Mouse (Mus musculus) gonadal fat pad, adult 2 months (tissue): ENCODE data around the gene Carmil1. TPM values are rescaled to one million over a fixed set of nuclear protein-coding genes. Genes with fewer than 3 reads are reported as not detected.

ENCODE experiments used
- DNase-seq: peaks from one replicate; pipeline ENCODE4 v3.0.0-alpha.2; 2012; ENCODE audit warnings: low read depth
- polyA plus RNA-seq: library from polyadenylated mRNA; depleted of rRNA; stranded (reverse); fragments of >200 nt; gene quantifications from 2 replicates; pipeline ENCODE4 v1.2.3, GENCODE M21; 2012

Carmil1 gene
- polyA plus RNA-seq, 1 experiment, result 11.2 TPM

DNA sequence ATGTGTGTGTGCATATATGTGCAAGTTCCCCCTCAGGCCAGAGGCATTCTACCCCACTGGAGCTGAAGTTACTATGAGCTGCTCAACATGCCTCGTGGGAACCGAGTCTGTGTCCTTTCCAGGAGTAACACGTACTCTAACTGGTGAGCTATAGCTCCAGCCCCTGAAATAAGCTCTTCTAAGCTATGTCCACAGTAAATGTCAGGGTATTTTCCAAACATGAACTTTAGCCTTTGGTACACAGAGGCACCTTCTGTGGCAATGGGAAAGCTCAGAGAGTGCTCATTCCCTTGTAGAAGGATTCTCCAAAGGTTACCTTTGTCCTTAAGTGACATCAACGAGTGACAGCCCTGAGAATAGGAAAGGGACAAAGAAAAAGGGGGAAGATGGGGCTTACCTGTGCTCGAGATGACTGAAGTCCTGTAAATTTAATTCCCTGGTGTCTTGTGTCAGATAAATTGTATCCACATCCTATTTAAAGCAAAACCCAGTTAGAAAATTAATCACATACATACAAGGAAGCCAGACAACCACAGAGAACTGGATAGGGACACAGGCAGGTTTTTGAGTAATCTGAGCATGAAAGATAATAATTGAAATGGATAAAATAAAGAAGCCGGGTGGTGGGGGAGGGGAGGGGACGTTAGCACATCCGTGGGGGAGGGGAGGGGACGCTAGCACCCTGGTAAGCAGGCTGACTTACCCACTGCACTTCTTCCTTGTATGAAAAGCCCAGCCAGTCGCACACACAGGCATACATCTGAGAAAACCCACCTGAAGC, 126.1 kb downstream of the Carmil1 start:
- DNase-seq, result no peak

DNA sequence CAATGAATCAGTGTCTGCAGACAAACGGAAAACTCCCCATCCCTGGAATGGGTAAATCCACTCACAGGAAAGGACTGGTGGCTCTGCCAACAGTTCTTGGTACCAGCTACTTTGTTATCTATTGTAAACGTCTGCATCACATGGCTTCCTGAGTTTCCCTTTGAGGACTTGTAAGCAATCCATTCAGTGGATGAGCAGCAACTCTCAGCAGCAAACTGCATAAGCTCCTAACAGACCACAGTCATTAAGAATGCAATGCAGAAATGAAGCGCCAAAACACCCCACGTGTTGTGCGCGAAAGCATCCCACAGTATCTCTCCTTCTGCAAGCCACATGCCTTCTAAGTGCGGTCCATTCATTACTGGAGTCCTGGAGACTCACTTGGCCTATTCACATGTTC, 128.0 kb downstream of the Carmil1 start:
- DNase-seq, result no peak

DNA sequence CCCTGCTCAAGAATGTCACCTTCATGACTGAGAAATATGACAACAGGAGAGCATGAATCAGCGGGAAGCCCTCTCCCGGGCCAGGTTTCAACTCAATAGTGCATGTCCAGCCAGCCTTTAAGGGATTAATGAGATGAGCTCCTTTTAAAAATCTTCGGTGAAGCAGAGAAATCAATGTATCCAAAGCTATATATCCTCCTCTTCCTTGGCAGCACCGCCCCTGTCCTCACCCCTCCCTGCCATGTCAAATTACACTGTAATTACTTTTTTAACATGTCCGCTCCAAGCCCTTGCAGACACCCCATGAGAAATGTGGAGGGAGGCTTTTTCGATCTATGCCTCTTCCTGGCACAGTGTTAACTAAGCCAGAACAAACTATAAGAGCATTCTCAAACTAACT, 129.3 kb downstream of the Carmil1 start:
- no peak for DNase-seq

DNA sequence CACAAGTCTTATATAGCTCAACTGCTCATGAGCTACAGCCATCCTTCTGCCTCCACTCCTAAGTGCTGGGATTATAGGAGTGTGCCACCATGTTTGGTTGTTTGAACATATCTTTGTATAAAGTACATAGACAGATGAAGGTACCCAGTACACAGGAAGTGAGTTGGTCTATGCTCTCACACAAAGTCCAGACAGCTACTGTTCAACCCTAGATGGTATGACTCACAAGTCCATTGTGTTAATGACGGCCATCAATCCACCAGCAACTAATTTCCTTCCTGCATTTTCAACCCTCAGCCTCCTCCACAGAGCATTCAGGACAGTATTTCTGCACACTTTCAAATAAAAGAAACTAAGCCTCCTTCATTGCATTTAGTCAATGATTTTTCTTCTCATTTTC, 132.0 kb downstream of the Carmil1 start:
- DNase-seq, result no peak

DNA sequence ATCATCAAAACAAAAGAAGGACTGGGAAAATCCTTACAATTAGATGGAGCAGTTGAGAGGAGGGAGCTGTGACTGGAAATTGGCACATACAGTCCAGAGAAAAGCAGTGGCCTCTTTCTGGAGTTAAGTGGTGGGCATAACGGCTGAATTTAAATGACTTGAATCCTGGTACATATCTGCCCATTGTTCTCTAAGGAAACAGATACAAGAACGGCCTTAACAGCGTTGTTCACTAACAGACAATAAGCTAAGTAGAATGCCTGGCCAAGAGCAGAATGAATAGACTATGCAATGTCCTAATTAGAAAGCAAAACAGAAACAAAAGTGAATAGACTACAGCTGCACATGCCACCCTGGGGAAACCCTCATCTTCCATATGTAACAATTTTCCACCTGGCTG, 133.6 kb downstream of the Carmil1 start:
- DNase-seq, result no peak

DNA sequence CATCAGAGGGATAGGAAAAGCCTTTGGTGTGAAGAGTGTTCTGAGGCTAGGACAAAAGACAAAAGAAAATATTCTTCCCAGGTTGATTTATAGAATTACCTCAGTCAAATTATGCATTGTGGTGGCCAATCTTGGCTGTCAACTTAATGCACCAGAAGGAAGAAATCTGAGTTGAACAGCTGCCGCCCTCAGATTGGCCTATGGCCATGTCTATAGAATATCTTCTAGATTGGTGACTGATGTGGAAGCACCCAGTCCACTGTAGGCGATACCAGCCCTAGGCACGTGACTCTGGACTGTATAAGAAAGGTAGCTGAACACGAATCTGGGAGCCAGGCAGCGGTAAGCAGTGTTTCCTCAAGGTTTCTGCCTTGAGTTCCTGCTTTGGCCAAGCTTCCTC, 134.1 kb downstream of the Carmil1 start:
- no peak for DNase-seq

DNA sequence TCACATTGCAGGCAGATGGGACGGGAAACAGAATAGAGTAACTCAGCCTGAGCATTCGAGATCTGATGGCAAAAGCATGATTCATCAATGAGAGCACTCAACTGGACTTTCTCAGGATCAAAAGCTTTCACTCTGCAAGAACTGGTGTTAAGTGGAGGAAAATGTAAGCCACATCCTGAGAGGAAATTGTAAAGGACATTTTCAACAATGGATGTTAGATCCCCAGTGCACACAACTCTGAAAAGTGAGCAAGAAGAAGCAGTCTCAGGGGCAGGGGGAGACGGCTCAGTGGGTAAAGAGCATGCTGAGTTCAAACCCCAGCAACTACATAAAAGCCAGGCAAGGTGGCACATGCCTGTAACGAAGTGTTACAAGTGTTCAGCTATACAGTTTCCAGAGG, 135.7 kb downstream of the Carmil1 start:
- no peak for DNase-seq

DNA sequence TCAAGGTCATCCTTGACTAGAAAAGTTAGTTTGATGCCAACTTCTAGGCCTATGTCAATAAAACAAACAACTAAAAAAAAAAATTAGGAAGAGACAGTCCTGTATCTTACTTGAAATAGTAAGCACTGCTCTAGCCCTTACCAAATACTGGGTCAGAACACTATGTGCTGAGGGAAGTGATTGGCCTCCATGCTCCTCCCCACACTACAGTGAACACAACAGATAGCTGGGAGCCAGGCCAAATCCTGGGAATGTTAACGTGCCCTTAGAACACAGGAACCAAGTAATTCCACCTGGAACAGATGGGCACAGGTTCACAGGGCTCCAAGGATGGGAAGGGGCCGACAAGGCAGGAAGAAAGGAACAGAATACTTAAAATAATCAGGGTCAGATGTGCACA, 136.5 kb downstream of the Carmil1 start:
- no peak for DNase-seq

DNA sequence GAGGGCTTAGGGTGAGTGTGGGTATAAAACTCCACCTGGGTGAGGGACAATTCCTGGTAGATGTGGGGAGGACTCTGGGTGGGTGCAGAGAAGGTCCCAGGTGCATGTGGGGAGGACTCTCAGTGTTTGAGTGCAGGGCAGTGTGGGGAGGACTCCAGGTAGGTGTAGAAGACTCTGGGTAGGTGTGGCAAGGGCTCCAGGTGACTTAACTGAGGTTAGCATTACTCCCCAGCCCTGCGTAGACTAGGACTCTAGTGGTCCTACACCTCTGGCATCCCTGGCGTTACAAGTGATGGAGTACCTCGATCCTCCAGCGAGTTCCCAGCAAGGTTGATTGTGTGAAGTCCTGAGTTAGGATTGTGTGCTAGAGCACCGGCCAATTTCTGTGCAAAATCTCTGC, 143.8 kb downstream of the Carmil1 start:
- DNase-seq, result no peak

DNA sequence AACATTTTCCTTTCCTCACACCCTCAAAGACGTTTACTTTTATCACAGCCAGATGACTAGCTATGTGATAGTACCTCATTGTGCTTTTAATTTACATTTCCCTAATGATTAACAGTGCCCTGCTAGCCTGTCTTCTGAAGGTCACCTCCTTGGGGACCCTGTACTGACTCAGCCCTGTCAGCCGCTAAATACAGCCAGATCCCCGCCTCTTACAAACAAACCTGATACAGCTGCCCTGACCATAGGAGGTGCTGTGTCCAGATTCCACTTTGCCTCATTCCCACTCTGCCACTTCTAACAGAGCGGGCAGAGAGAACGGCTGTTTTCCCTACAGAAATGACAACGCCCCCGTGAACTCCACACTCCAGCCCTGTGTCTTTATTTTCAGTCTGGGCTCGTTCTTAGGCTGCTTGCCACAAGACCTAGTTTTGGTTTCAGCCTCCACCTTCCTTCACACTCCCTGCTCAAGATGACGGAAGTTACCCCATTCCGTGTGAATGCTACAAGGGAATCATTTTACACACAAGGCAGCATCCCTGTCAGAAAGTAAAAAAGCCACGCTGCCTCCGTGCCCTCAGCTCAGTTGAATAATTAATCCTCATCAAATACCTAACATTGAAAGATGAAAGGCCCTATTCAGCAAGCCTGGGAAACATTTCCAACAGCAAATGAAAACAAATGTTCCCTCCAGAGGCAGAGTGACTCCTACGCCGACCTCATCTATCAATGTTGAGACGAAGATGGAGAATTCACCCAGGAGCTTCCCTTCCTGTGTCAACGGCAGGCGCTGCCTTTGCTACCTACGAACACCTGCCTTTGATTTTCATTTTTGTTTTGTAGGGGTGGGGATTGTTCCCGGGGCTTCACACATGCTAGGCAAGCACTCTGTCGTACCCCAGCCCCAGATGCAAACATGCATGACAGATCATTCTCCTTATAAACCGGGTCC, 145.0 kb downstream of the Carmil1 start:
- DNase-seq, result no peak

DNA sequence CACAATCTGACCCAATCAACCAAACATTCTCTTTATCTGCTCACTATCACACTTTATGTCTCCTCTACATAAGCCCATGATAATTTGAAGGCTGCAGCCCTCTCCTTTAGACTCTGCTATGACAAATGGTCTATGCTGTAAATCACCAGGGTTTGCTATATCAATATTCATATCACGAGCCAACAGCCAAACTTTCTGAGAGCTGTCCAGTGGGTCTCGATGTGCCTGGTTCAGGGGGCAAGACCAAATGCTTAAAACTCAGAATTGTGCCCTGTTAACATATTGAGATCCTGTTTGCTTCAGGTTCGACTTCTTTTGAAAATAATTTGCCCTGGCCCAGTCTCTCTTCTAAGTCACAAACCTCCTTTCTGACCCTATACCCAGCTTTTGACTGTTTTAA, 147.7 kb downstream of the Carmil1 start:
- no peak for DNase-seq

DNA sequence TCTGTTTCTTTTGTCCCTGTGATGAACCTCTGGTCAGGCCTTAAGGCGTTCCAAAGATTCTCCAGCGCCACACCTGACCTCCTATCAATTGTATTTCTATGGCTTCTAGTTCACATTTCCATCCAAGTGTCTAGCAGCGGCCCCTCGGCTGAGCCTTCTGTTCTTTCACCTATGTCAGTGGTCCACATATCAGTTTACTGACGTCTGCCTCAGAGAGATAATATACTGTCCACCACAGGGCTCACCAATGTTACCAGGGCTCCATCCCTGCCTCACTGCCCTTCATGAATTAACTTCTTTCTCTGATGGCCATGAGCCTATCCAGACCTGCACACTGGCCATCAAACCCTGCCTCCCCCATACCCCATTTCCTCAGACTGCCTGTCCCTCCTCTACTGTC, 149.3 kb downstream of the Carmil1 start:
- DNase-seq, result no peak

DNA sequence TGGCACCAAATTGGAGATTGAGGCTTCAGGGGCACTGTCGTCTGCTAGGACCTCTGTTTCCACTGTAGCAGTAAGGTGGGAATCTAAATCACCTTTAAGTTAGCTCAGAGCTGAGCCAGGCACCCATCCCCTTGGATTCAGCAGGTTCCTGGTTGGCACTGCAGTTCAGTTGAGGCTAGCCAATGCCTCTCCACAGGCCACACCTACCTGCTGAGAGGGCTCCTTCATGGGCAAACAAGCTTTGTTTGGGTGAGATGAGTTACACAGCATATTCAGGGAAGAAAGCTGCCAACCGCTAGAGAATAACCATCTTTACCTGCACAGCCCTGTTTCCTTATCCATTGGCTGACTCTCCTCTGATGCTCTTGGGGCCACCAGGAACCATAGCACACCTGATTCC, 149.9 kb downstream of the Carmil1 start:
- no peak for DNase-seq

DNA sequence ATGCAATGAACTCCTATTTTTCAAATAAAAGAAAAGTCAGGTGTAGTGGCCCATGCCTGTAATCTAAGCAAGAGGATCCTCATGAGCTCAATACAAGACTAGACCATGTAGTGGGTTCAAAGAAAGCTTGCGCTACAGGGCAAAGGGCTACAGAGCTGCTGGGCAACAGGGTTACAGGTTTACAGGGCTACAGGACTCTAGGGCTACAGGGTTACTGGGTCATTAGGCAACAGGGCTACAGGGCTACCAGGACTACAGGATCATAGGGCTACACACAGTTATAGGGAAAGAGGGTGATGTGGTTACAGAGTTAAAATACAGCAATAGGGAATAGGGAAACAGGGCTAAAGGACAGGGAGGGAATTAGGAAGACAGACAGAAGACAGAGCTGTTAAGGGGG, 151.9 kb downstream of the Carmil1 start:
- DNase-seq, result no peak

DNA sequence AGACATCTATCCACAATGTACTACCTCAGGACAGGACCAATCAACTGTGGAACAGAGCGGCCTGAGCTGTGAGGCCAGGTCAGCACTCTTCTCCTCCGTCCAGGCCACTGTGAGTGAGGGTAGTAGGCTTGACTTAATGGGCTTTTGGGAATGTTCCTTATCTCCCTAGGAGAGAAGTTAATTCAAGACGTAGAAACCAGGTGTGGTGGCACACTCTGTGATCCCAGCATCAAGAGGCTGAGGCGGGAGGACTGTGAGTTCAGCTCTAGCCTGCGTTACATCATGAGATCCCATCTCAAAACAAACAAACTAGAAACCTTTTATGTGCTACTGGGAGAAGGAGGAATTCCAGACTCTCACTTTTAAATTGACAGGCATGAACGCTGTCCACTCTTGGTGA, 154.7 kb downstream of the Carmil1 start:
- no peak for DNase-seq

DNA sequence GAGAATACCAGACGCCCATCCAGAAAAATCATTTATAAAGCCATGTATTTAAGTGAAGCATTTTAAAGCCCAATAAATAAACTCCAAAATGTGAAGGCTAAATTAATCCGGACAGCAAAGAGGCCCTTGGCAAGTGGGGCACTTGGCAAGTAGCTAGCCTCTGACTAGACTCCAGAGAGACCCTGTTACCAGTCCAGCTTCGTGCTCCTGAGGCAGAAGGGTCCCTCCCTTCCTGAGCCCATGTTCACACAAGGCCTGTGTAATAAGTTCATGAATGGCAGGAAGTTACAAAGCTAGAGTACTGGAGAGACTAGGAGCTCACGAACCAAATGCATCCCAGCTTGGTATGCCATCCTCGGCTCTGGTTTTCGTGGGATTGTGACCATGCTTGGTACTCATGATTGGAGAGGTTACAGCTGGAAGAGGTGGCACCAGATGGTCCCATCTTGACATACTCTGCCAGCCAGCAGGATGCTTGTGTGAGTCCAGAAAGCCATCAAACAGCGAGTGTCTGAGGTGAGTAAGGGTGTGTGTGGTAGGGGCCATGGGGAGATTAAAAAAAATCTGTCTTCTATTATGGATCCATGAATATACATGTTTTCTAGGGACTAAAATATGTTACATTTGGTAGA, 163.3 kb downstream of the Carmil1 start:
- DNase-seq, result no peak

DNA sequence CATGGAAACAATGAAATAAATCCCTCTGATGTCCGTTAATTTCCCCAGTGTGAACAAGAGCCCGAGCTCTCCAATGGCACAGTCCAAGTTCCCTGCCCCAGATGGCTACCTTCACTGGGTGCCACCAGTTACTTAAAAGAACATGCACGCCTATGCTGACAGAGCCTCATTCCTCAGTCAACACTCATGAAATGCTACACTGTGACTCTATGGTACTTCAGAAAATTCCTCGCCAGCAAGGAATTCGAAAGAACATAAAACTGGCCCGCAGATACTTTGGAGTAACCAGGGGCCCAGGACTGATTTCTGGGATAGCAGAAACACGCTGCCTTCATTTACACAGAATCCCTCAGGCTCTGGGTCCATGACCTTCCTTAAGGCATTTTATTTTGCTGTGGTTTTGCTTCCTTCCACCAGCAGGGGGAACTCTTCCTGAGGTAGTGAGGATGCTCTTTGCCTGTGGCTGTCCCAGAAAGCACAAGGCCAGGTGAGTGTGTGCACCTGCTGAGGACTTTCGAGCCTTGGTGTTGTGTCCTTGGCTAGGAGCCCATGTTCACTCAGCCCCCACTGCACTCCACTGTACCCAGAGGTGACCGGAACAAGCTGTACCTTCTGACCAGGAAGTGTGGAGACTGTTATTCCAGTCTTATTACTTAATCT, 167.8 kb downstream of the Carmil1 start:
- DNase-seq, result no peak

DNA sequence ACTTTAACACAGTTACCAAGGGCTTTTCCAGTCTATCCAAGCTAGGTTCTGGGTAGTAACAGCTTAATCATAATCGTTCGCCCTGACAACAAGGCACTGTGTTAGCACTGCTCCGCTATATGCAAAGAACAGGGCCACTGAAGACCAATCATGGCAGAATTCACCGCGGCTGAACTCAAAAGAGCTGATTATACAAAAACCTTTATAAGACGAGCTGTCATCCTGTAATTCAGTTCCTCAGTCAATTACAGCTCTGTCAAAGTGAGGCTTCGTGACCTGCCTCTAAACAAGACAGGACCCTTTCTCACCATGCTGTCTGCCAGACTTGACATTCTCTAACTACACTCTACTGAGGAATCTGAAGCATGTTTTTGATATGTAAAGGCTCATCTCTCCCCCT, 170.3 kb downstream of the Carmil1 start:
- DNase-seq, result no peak

DNA sequence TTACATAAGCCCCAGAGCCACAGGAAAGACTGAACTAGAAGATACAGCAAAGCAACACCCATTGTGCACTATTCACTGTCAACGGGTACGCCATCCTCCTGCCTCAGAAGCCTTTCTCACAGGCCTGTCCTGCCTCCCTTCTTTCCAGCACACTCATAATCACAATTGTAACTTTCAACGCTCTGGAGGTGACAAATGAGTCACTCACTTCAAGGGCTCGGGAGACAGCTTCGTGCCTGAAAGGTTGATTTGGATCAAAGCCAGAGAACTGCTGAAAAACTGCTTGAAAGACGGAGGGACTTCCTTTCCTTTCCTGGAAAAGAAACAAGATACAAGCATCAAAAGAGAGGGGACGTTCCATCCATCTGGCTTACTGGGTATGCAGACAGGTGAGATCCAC, 172.3 kb downstream of the Carmil1 start:
- no peak for DNase-seq

DNA sequence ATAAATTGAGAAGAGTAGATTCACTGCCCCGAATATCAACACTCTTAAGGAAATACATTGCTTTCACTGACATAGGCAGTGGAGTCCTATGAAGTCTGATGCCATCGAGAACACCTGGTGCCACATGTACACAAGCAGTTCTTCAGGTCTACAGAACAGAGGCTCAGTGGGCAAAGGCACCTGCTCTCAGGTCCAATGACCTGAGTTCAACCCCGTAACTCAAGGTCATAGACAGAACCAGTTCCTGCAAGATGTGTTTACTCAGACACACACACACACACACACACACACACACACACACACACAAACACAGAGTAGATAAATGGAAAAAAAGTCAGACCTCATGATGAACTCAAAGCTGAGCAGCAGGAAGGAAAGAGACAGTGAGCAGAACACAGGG, 173.5 kb downstream of the Carmil1 start:
- DNase-seq, result no peak

DNA sequence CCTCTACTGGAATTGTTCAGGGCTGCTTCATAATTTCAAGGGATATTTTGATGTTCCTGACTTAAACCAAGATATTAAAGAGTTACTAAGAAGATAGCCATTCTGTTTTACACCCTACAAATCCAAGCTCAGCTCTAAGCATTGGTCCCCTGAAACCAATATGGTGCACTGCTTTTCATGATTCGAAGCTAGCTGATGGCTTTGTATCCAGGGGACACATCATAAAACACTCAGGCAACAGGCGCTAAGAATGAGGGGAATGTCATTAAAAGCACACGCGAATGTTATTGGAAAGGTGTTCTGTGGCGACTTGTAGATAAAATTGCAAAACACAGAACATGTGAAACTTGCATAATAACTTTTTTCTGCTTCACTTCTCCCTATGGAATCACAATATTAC, 174.8 kb downstream of the Carmil1 start:
- DNase-seq, result no peak

DNA sequence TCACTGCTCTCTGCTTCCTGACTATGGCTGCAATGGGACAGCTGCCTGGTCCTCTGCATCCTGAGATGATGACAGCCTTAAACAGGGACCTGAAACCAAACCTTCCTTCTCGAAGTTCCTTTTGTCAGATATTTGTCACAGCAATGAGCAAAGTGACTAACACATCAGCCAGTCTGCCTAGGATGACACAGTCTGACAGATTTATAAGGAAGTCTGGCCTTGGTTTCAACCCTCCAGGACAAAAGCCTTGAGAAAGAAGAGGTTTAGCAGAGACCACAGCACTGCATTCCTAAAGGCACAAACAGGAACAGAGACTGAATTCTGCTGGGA, 175.3 kb downstream of the Carmil1 start:
- no peak for DNase-seq
